Mouse (Mus musculus): Measurements from ENCODE around the gene Slc6a9.

The Slc6a9 gene

DNA sequence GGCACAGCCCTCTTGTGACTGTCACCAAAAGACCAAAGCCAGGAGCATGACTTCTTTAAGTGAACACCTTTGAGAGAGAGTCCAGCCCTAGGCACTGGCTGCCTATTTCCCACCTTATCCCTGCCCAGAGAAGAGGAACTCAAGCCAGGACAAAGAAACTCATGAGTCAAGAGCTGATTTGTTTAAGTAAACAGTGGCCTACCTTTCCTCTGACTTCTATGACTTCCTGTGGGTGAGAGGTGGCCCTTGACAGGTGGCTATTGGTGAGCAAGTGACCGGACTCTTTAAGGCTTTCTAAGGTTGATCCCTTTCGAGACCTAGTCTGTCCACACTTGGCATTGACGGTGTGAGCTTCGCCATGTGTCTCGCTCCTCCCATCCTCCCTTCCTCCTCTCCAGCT is 6.5 kb downstream of the Slc6a9 start:
- no peak for DNase-seq (ENCODE audit: low spot score)

DNA sequence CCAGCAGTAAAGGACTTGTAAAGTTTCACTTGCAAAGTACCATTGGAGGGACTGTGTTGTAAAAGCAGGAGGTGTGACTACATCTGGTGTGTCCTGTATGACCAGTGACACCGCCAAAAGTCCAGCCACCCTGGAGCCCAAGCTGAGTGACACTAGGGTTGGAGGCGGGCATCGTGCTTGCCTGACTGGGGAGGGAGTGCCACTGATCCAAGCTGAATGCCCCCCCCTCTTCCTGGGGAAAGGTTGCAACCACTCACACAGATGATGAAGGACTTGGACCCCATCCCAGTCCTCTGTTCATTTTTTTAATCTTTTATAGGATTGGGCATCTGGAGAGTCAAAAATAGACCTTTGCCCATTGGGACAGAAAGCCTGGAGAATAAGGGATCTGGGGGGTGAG is 7.3 kb downstream of the Slc6a9 start:
- DNase-seq (ENCODE audit: low spot score): no peak

DNA sequence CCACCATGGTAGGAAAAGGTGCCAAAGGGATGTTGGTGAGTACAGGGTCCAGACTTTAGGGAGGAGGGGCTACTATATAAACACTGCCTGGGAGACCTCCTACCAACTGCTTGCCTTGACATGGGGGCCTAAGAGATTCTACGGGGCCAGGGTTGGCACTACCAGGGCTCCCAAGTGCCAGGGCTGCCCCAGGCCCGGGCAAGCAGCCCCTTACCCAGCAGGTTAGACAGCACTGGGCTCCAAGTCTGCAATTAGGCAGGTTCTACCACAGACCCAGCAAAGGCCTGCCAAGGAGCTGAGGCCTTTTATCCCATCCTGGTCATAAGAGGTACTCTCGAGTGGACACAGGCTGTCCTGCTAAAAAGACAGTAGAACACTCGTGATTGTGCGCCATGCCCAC is 8.8 kb downstream of the Slc6a9 start:
- DNase-seq (ENCODE audit: low spot score): no peak

DNA sequence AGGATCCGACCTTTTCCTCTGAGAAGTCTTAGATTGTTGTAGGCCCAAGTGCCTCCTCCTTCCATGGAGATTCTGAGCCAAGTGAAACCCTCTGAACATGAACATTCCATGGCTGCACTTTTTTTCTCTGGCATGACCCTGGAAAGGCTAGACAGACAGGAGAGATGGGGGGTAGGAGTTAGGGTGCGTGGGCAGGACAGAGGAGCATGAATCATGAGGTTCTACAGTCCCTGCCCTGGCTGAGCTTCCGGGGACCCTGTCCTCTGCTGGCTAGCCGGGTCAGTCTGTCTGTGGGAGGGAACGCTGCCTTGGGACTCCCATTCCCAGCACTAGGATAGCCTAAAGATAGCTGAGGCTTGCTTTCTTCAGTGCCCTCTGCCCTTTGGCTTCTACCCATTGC is 10.2 kb downstream of the Slc6a9 start:
- DNase-seq (ENCODE audit: low spot score): no peak

DNA sequence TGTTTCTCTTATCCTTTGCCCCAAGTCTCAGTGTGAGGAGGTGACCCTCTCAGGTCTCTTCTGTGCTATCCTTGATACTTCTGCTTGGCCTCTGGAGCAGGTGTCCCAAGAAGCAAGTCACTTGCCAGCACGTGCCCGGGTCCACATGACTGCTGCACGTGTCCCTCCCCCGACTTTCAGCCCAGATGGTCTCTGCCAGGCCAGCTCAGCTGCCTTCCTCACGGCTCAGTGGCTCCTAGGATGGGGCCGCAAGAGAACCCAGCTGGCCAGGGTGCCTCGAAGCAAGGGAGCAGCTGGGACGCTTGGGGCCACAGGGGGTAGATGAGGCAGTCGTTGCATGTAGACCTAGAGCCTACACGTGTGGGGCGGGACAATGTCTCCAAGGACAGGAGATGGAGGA is 11.0 kb downstream of the Slc6a9 start:
- DNase-seq (ENCODE audit: low spot score): no peak

DNA sequence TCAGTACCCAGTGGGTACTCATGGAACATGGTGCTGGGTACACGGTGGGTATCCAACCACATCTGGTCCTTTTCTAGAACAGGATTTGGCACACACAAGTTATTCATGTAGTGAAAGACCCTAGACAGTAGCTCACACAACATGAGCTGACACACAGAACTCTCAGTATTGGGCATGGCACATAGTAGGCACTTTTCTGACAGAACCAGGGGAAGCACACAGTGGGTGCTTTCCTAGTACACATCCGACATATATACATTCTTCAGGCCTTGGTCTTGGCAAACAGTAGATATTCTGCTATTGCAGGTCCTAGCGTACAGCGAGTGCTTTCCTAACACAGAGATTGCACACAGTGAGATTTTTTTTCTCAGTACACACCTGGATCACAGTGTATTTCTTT is 12.0 kb downstream of the Slc6a9 start:
- DNase-seq (ENCODE audit: low spot score): no peak

DNA sequence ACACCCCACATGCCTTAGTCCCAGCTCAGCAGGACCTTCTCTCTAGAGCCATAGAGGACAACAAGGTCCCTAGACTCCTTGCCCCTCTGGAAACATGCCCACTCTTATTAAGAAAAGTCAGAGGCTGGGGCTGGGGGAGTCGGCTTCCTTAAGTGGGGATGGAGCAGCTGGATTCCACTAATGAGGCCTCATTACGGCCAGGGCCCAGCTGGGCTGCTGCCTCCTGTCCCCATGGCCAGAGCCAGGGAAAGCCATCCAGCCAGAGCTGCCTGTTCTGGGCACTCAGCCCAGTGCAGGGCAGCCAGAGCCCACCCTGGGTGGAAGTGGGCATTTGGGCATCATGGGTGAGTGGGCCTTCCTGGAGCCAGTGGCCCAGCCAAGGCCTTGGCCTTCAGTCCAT is 12.7 kb downstream of the Slc6a9 start:
- no peak for DNase-seq (ENCODE audit: low spot score)

DNA sequence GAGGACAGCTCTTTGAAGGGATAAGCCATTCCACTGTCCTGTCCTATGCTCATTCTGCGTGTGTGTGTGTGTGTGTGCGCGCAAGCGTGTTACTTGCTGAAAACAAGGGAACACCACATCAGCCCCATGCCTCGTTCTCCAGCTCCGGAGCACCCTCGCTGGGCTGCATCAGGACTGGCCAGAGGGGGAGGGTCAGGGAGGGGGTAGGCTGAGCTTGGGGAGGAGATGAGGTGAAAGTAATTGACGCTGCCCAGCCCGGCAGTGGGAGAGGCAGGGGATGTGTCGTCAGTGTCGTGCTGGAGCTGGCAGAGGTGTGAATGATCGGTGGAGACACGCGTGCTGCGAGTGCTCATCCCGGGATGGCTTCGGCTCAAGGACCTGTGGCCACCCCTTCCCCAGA is 14.8 kb downstream of the Slc6a9 start:
- DNase-seq (ENCODE audit: low spot score): no peak

DNA sequence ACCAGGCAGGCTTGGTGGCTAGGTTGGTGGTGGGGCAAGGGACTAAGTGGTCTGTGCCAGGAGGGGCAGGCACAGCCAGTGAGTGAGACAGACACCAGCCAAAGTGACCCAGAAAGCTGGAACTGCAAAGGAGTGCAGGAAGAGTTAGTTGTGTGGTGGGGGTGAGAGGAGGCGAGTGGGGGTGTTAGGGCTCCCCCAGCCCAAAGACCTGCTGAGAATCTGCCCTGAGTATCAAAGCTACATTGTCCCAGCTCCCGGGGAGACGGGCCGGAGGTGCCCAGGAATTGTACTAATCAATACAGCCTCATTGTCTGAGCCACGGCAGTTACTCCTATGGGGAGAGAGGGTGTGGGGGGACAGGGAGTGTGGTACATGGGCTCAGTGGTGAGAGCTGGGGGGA is 15.2 kb downstream of the Slc6a9 start:
- no peak for DNase-seq (ENCODE audit: low spot score)

DNA sequence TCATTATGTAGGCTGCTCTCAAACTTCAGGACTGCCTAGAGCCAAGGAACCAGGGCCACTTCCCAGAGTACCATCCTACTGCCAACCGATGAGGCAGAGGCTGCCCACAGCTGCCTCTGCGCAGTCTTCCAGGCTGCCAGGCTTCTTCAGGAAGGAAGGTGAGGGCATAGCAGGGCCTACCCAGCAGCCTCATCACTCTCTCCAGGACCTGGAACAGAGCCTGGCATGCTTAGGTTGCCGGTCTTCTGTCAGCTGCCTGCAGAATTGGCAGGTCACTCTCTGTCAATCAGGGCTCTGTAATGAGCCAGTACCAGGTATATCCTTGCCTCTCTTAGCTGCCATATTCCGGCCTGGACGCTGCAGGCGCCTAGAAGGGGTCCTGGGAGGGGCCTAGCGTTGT is 15.9 kb downstream of the Slc6a9 start:
- no peak for DNase-seq (ENCODE audit: low spot score)

DNA sequence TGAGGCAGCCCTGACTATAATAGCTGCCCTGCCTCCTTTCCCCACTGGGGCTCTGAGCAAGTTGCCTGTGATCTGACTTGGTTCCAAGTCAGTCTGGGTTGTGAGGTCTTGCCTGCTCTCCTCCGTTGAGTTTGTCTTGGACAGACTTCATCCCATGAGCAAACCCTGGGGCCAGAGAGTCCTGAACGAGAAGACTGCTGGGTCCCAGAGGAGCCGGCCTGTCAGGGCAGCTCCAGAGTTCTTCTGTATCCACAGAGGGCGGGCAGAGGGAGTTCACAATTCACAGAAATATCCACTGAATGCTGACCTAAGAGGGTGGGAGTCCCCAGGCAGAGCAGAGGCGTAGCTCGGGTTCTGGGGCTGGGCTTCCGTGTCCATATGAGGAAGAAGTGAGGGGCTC is 16.6 kb downstream of the Slc6a9 start:
- no peak for DNase-seq (ENCODE audit: low spot score)

DNA sequence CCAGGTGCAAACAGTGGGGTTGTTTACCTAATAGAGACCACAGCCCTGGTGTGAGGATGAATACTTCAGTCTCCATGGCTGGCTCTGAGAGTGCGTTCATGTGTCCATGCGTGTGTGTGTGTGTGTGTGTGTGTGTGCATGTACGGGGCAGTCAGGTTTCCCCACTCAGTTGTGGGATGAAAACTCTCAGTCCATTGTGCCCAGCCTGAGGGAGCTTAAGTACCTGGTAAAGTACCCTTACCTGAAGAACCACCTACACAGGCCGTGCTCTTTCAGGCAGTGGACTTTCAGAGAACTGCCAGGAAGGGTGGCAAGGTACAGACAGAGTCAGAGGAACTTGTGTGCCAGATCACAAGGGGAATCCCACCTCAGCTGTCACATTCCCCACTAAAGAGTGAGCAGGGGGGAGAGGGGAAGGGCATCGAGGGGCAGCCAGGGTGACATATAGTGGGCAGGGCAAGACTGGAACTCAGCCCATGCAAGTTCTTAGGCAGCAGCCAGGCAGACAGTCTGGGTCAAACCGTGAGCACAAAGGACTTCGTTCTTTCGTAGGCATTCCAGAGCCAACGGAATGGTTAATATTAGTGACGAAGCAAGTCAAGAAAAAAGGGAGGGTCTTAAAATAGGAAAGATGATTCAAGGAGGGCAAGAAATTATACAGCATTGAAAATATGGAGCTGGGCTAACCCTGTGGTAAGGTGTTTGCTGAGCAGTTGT is 18.0 kb downstream of the Slc6a9 start:
- no peak for DNase-seq (ENCODE audit: low spot score)

DNA sequence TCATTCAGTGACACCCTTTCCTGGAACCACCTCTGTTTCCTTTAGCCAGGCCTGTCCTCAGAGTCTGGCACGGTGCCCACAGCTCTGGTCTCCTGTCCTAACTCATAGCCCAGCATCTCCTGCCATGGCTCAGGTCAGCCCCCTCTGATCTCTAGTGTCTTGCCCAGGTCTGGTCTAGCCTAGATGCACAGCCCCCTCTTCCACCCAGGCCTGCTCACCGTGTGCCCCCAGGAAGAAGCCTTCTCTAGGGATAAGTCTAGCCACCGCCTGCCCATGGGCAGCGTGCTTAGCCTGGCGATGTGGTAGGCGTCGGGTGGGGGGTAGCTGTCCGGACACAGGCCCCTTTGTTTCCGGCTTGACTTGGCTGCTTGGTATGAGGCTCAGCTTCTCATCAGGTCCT is 20.8 kb downstream of the Slc6a9 start:
- DNase-seq (ENCODE audit: low spot score): no peak

DNA sequence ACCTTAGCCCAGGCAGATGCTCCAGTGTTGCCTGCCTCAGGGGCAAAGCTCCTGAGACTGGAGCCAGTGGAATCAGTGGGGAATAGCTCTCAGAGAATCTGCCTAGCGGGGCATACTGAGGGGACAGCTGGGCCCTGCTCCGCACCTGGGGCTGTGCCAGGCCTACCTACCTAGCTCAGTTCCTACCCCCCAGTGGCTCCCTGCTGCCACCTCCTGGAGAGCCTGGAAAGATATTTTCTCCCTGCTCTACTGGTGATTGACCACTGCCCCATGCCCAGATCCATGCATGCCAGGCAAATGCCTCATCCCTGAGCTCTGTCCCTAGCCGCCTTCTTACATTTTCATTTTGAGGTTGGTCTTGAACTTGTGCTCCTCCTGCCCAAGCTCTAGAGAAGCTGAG is 24.5 kb downstream of the Slc6a9 start:
- peak; percentile 37 for DNase-seq (ENCODE audit: low spot score)

DNA sequence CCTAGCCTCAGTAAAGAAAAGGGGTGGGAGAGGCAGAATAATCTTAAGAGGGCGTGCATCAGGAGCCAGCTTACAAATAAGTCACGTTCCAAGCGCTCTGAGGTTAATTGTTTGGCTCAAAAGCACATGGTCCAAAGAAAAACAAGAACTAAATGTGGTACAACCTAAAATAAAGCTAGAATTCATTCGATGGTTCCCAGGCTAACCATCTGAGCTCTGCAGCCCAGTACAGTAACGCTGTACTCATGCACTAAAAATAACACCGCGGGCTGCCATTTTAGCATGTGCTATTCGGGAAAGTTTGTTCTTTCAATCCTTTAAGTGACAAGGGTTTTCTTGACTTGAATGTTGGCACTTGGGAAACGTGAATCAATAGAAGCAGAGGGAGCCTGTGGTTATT is 26.3 kb downstream of the Slc6a9 start:
- no peak for DNase-seq (ENCODE audit: low spot score)

DNA sequence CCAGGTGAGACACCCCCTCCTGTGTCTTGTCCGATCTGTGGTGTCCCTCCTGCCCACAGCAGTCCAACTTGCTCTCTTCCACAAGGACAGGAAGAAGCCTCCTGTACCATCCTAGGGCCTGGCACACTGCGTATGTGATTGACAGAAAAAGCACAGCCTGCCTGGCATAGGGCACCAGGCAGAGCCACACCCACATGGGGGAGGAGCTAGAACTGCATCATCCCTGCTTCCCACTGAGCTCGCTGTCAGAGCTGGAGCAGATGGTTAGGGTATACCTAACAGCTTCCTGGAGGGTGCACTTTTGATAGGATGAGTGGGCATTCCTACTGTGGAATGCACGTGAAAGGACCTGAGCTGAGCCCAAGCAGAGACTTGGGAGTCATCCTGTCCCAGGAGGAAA is 28.5 kb downstream of the Slc6a9 start:
- DNase-seq (ENCODE audit: low spot score): peak; percentile 25

DNA sequence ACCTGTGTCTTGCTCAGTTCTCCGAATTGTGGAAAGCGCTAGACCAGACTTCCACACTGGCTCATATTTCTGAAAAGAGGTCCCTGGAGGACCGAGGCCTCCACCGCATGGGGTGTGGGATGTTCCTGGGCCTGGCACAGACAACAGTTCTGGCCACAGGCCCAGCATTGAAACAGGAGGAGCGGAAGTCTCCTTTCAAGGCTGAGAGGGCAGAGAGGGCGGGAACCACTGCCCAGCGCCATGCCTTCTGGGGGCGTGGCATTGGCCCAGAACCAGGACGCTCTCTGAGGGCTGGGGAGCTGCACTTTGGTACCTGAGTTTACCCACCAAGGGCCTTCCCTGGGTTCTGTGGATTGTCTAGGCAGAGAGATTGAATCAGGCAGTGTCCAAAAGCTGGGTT is 31.8 kb downstream of the Slc6a9 start:
- no peak for DNase-seq (ENCODE audit: low spot score)

DNA sequence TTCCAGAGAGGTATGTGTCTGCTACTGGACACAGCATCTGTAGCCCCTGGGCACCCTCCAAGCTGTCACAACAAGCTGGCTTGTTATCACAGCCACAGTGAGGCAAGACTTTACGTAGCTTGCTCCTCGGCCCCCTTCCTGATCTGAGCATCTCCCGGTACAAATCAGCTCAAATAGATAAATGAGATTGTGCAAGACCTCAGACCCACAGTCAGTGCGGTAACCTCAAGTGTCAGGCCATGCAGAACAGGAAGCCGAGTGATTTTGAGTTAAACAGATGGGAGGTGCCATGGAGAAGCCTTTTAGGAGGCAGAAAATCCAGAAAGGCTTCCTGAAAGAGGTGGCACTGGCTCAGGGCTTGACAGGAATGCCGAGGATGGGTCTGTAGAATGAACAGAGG is 32.7 kb downstream of the Slc6a9 start:
- no peak for DNase-seq (ENCODE audit: low spot score)

DNA sequence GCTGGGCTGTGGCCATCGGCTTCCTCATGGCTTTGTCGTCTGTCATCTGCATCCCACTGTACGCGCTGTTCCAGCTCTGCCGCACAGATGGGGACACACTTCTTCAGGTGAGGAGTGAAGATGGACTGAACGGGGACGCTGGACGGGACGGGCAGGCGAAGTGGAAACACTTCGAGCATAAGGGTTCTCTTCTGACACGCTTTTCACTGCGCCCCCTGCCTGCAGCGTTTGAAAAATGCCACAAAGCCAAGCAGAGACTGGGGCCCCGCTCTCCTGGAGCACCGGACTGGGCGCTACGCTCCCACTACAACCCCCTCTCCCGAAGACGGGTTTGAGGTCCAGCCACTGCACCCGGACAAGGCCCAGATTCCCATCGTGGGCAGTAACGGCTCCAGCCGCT is 33.5 kb downstream of the Slc6a9 start:
- peak; percentile 81 for DNase-seq (ENCODE audit: low spot score)

DNA sequence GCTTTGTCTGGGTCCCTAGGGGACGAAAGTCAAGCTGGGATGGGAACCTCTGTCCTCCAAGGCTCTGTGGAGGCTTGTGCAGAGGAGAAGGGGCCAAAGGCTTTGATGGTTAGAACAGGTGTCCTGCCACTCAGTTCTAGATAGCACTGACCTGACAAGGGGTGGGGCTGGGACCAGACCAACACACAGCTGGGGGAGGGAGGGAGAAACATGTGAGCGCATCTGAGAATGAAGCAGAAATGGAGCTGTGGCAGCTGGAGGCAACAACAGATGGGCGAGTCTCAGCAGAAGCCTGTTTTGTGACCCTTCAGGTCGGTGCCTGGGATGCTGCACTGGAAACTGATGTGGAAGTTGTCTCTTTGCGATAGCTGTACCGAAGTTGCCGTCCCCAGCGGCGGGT is 35.0 kb downstream of the Slc6a9 start:
- no peak for DNase-seq (ENCODE audit: low spot score)

DNA sequence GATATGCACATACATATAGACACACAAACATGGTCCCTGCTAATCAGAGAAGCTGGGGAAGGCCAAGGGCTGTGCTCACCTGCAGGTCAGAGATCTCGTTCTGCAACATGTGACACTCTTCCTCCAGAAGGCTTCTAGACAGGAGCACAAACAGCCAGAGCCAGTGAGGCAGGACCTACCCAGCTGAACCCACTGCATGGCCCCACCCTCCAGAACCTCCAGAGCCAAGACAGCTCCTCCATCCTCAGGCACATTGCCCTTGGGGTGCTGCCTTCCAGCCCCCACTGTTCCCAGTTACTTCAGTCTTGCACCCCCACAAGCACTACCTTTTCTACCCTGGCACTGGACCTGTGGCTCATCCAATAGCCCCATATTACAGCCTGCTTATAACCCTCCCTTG is 36.1 kb downstream of the Slc6a9 start:
- DNase-seq (ENCODE audit: low spot score): no peak

DNA sequence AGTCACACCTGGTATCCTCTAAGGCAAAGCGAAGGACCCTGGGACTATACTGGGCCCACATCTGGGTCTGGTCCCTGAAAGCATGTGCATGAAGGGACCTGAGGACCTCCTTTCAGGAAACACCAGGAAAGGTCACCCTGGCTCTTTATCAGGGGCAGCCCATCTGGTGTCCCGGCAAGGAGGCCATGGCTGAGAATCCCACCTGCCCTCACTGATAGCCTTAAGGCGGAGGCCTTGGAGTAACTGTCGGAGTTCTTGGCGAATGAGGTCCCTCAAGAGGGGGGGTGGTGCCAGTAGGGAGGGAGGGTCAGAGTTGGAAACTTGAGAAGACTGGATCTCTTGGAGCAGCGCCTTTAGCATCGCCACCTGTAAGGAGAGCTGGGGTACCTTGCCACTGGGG is 37.5 kb downstream of the Slc6a9 start:
- DNase-seq (ENCODE audit: low spot score): no peak

DNA sequence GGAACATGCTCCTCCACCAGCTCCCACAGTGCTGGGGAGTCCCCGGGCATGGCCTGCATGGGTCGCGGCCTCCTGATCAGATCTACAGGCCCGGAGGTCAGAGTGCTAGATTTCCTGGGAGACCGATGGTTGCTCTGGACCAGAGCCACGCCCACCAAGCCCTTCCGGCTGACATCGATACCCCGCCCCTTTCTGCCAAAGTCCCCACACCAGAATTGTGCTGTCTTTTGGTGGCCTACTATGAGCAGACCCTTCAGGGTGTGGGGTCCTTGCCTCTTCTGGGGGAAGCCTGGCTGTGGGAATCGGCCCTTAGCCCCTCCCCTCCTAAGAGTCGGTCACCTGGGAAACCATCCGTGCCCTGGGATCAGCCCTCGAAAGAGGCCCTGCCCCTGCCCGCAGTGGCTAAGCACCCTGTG is 38.2 kb downstream of the Slc6a9 start, which contains the start of gene Ccdc24:
Gene Ccdc24, minus strand, starts transcription at position 87 of the 416 bp plus-strand sequence.
- peak; percentile 72 for DNase-seq (ENCODE audit: low spot score)

DNA sequence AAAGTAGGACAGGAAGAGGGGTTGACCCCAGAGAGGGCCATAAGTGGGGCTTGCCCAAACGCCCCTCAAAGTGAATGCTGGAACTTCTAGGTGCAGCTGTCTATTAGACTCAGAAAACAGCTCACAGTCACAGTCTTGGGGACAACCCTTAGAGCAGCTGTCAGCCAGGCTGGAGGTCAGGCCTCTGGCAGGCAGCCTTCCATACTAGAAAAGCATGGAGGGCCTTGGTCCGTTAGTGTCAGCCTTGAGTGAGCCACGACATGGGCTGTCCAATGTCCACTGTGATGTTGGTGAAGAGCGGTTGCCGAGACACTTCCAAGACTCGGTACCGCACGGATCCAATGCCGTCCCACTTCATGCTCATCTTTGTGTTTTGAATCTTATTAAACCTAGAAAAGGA is 39.3 kb downstream of the Slc6a9 start:
- no peak for DNase-seq (ENCODE audit: low spot score)

DNA sequence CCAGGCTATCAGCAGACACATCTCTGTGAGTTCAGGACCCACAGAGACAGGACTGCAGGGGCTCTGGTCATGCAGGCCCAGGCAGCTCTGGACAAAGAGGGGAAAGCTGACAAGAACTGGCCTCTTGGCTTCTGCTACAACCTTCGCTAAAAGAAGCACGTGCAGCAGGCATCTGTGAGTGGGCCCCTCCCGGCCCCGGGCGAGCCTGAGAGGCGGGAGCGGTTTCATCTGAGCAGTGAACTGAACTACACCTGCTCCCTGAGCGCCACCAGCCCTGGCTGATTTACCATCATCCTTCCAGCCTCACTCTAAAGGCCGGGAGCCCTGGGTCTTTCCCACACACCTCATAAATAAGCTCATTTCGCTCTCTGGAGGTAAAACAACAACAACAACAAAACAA is 44.0 kb downstream of the Slc6a9 start:
- no peak for DNase-seq (ENCODE audit: low spot score)

Data from embryo, embryonic 10.5 days (tissue).